Comparison of ENCODE assay signal across 38 mouse cellular contexts in genomic region chr19:58525457-58526239, GRCm38 (mm10). TPM values are rescaled to one million over a fixed set of nuclear protein-coding genes. Genes with fewer than 3 reads are reported as not detected.
DNase-seq lines count a peak whose midpoint lies in the region; ATAC-seq and TF ChIP-seq lines count a peak whose summit lies in the region.
"Had no signal": no experiment of that assay in that cellular context is flagged by ENCODE, and none has a peak within 500 bp of the region (broad histone marks: within the 10 kb centered on the region; RNA-seq: fewer than 3 reads in every experiment).

No protein-coding gene starts in this region.

- 19% methylated on average over 12 of the region's 12 CpGs for WGBS in lung, embryonic 14.5 days
- 26% methylated on average over 12 of the region's 12 CpGs for WGBS in lung, postnatal 0 days

- peak overlapping the region; percentile 51; the same call in 1 of the 2 replicates for H3K27ac ChIP-seq in lung, embryonic 14.5 days (ENCODE audit: low read depth)
- no peak overlapping the region for H3K27ac ChIP-seq in lung, postnatal 0 days (ENCODE audit: low read length)
- H3K27ac ChIP-seq: heart, embryonic 10.5 days; hindbrain, embryonic 12.5 days; hindbrain, postnatal 0 days; intestine, embryonic 15.5 days; limb, embryonic 10.5 days; limb, embryonic 15.5 days; liver, embryonic 13.5 days; macrophage; midbrain, embryonic 15.5 days; neural tube, embryonic 15.5 days had no signal

- TF ChIP-seq CTCF in lung, embryonic 14.5 days (IDR thresholded peaks at IDR 0.05; ENCODE audit: low read depth), result no peak
- no peak for TF ChIP-seq CTCF in lung, postnatal 0 days (IDR thresholded peaks at IDR 0.05)

- H3K4me3 ChIP-seq in lung, embryonic 14.5 days (ENCODE audit: low read depth, low read length), result no peak overlapping the region
- no peak overlapping the region for H3K4me3 ChIP-seq in lung, postnatal 0 days (ENCODE audit: low read depth, low read length)
- H3K4me3 ChIP-seq: erythroblast, embryonic 14.5 days; heart, embryonic 10.5 days; hindbrain, embryonic 12.5 days; intestine, embryonic 15.5 days; limb, embryonic 10.5 days; limb, embryonic 15.5 days; liver, embryonic 13.5 days; midbrain, embryonic 15.5 days; neural tube, embryonic 15.5 days had no signal

- H3K4me2 ChIP-seq in lung, embryonic 14.5 days, result peak overlapping the region; percentile 24
- H3K4me2 ChIP-seq in lung, postnatal 0 days (replicated peaks; ENCODE audit: low read depth, low read length), result no peak overlapping the region
- H3K4me2 ChIP-seq: hindbrain, embryonic 12.5 days; intestine, embryonic 15.5 days; limb, embryonic 15.5 days; liver, embryonic 13.5 days; midbrain, embryonic 15.5 days; neural tube, embryonic 15.5 days had no signal

- H3K27me3 ChIP-seq in lung, embryonic 14.5 days (ENCODE audit: insufficient read depth, low read length), result no peaks in the 10 kb centered on the region
- H3K27me3 ChIP-seq in lung, postnatal 0 days (replicated peaks; ENCODE audit: insufficient read depth, low read length), result no peaks in the 10 kb centered on the region
- H3K27me3 ChIP-seq: hindbrain, embryonic 12.5 days; intestine, embryonic 15.5 days; limb, embryonic 15.5 days; liver, embryonic 13.5 days; midbrain, embryonic 15.5 days; neural tube, embryonic 15.5 days had no signal

- 0 out of 2 replicates have a peak, but pooled peaks cover 8% of the 10 kb centered on the region for H3K4me1 ChIP-seq in lung, embryonic 14.5 days (ENCODE audit: insufficient read depth)
- H3K4me1 ChIP-seq in lung, postnatal 0 days (ENCODE audit: insufficient read depth, low read depth, low read length), result no peaks in the 10 kb centered on the region
- H3K4me1 ChIP-seq: intestine, embryonic 15.5 days; liver, embryonic 13.5 days had no signal

- TF ChIP-seq EP300 in lung, postnatal 0 days (IDR thresholded peaks at IDR 0.05), result no peak

- DNase-seq in right cerebral cortex, postnatal 14 days, result peak; percentile 7
- no peak for DNase-seq in right cerebral cortex, adult 2 months (ENCODE audit: low spot score in 2 of 2)
- peak; percentile 92 for DNase-seq in lung, embryonic 14.5 days
- DNase-seq in lung, postnatal 0 days (ENCODE audit: low spot score), result peak; percentile 73
- peak; percentile 51 to 73 for DNase-seq in lung, postnatal 4 days
- no peak for DNase-seq in thymus, postnatal 14 days
- DNase-seq in adrenal gland, postnatal 10 days, result no peak
- DNase-seq: adrenal gland, adult 8-10 months; B cell, adult 2 months; cerebellum, adult 2 months; cerebellum, postnatal 14 days; forebrain, postnatal 0 days; gastrocnemius, postnatal 14 days; heart, postnatal 36 days; kidney, adult 2 months; kidney, postnatal 10 days; layer of hippocampus, postnatal 36 days; liver, embryonic 13.5 days; retina, postnatal 1 day; right cerebral cortex, postnatal 4 days had no signal

- H3K9me3 ChIP-seq in lung, embryonic 14.5 days (ENCODE audit: low read depth, low read length), result no peaks in the 10 kb centered on the region
- H3K9me3 ChIP-seq in lung, postnatal 0 days (ENCODE audit: low read length), result no peaks in the 10 kb centered on the region
- H3K9me3 ChIP-seq: heart, embryonic 10.5 days; hindbrain, embryonic 12.5 days; intestine, embryonic 15.5 days; limb, embryonic 10.5 days; limb, embryonic 15.5 days; liver, embryonic 13.5 days; midbrain, embryonic 15.5 days; neural tube, embryonic 15.5 days had no signal

- H3K36me3 ChIP-seq in lung, embryonic 14.5 days (ENCODE audit: insufficient read depth), result no peaks in the 10 kb centered on the region
- H3K36me3 ChIP-seq in lung, postnatal 0 days (ENCODE audit: insufficient read depth, low read length), result no peaks in the 10 kb centered on the region
- H3K36me3 ChIP-seq: heart, embryonic 10.5 days; hindbrain, embryonic 12.5 days; intestine, embryonic 15.5 days; limb, embryonic 10.5 days; limb, embryonic 15.5 days; liver, embryonic 13.5 days; midbrain, embryonic 15.5 days; neural tube, embryonic 15.5 days had no signal

- peak; percentile 93 for ATAC-seq in lung, embryonic 14.5 days (ENCODE audit: insufficient read depth)
- ATAC-seq in lung, postnatal 0 days, result peak; percentile 88
- ATAC-seq: activated CD4-positive, CD25-positive, alpha-beta regulatory T cell, adult 4 months; forebrain, postnatal 0 days; hindbrain, postnatal 0 days; intestine, embryonic 15.5 days; midbrain, embryonic 15.5 days had no signal

- H3K9ac ChIP-seq in lung, embryonic 14.5 days, result no peak overlapping the region
- H3K9ac ChIP-seq in lung, postnatal 0 days (replicated peaks; ENCODE audit: low read depth), result no peak overlapping the region
- H3K9ac ChIP-seq: forebrain, postnatal 0 days; hindbrain, embryonic 12.5 days; intestine, embryonic 15.5 days; limb, embryonic 15.5 days; liver, embryonic 13.5 days; midbrain, embryonic 15.5 days; neural tube, embryonic 15.5 days had no signal

RNA-seq across cellular contexts. Expression of gene Ccdc172, which starts 13.9 kb away (rescaled TPM):
- polyA plus RNA-seq in lung, embryonic 14.5 days (2014; fragmentation: Nextera tagmentation; extraction: Ambion mirVana), result not detected in 2 replicates
- polyA plus RNA-seq in lung, postnatal 0 days (2015; fragmentation: Nextera tagmentation; extraction: Ambion mirVana), result not detected in 2 replicates
- not detected for total RNA-seq in adrenal gland, postnatal 10 days (2021)
- total RNA-seq: adrenal gland, adult 8-10 months; forebrain, postnatal 0 days; gastrocnemius, postnatal 14 days; granulocyte monocyte progenitor cell, adult 5-6 weeks; heart, postnatal 36 days; hindbrain, postnatal 0 days; layer of hippocampus, postnatal 36 days had no signal
- polyA plus RNA-seq: activated CD4-positive, CD25-positive, alpha-beta regulatory T cell, adult 4 months; cerebellum, adult 2 months; cortical plate, adult 2 months; embryonic facial prominence, embryonic 14.5 days; erythroblast, embryonic 14.5 days; forebrain, embryonic 11.5 days; forebrain, postnatal 0 days; heart, embryonic 10.5 days; heart, embryonic 16.5 days; hindbrain, embryonic 12.5 days; hindbrain, postnatal 0 days; intestine, embryonic 15.5 days; kidney, adult 2 months; large intestine, adult 2 months; limb, embryonic 10.5 days; limb, embryonic 15.5 days; liver, embryonic 13.5 days; macrophage; midbrain, embryonic 15.5 days; neural tube, embryonic 15.5 days; spleen, adult 2 months had no signal

Comparison
In these comparisons a context has a peak if more than half of its experiments do, and no peak if none do; other contexts are left out.
1. DNase-seq: peak in right cerebral cortex, postnatal 14 days (single experiment), lung, embryonic 14.5 days (single experiment), lung, postnatal 0 days (single experiment) and lung, postnatal 4 days (2 of 2); none in right cerebral cortex, adult 2 months (0 of 2), thymus, postnatal 14 days (single experiment) and adrenal gland, postnatal 10 days (single experiment).